Mouse (Mus musculus) testis, postnatal 14 days (tissue): ENCODE data around the gene Arl10.

Source experiments
- DNase-seq: peaks from one replicate; pipeline ENCODE4 v3.0.0; 2021; ENCODE audit warnings: low spot score

Gene Arl10

DNA sequence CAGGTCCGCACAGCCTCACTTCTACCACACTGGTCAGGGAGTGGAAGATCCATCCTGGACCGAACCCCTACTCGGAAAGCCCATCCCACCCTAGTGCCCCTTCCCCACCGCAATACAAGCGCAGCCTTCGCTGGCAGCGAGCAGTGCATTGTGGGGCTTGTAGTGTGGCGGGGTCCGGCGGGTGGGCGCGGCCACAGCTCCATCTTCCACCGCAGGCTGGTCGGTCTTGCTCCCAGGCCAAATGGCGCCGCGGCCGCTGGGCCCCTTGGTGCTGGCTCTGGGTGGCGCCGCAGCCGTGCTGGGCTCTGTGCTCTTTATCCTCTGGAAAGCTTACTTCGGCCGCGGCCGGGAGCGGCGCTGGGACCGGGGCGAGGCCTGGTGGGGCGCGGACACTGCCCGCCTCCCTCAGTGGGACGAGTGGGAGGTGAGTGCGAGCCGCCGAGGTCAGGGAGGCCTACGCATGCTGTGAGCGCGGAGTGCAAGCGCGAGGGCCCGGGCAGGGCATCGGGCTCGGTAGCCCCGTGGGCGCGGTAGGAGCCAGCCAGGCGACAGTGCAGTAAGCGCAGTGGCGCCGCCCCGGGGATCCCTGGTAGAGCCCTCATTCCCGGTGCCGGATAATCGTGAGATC, at the start of gene Arl10:
TSS of gene Arl10 (plus strand) at position 162 of the 628 bp plus-strand sequence.
- peak; percentile 79 for DNase-seq

DNA sequence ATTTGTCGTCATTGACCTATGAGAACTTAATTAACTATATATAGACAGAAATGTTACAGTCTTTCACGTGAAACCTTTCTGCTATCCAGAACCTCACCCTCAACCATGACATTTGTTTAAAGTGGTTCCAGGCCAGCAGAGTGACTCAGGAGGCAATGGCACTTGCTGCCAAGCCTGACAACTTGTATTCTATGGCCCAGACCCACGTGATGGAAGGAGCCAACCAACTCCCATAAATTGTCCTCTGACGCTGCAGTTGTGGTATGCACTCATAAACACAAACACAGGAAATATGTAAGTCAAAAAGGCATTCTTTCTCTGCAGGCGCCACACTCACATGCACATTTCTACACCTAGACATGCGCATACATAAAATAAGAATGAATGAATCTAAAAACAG, 47.7 kb upstream of the Arl10 start:
- DNase-seq = no peak

DNA sequence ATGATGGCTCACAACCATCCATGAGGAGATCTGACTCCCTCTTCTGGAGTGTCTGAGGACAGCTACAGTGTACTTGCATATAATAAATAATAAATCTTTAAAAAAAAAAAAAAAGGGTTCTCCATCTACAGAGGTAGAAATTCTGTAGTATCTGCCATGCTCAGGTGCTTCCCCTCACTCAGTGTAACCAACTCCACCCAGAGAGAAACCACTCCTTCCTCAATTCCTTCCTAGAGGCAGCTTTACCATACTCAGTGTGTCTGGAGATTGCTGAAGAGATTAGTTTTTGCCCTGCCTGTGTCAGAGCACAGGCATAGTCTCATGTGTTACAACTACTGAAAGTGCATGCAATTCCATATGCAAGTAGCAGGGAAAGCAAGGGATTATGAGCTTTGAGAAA, 42.7 kb upstream of the Arl10 start:
- no peak for DNase-seq

DNA sequence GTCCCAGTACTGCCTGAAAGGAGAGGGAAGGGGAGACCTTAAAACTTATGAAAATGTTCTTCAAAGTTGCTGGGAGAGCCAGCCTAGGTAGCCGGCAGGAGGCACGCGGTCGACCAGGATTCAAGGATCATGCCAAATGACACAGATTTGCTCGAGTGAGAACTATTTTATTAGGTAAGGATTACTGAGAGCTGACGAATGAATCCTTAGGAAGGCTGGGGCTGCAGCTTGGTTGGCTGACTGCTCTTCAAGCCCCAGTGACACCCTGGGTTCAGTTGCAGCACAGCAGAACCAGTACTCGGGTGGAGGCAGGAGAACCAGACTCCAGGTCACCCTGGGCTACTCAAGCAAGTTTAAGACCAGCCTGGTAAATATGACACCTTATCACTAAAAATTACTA, 26.8 kb upstream of the Arl10 start:
- DNase-seq = no peak

DNA sequence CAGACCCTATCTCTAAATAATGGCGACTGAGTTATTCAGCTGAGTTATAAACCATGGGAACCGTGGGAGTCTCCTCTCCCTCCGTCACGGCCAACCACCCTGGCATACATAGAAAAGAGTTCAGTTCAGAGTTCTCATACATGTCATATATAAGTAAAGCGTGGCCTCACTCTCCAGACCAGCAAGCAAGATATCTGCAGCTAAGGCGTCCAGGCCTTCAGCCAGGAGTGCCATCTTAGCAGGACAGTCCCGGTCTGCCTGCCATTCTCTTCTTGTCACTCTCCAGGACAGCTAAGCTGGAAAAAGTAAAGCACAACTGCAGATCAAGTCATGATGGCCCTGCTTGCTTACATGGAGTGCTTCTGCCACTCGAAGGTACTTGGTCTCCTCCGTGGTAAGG, 18.6 kb upstream of the Arl10 start:
- DNase-seq = no peak

DNA sequence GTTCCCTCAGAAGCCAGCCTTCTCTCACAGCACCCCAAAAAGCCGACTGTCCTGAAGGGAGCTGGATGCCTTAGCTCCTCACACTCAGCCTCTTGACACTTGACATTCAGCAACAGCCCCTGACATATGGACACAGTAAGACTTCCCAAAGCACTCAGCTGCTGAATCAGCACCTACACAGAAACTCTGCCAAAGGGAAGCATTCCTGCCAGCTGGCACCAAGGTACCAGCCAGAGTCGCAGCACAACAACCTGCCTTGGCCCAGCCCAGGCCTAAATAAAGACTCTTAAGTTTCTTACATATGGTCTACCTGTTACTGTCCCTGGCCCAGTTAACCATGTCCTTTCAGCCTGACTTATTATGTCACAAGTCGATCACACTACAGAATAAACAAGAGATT, 18.0 kb upstream of the Arl10 start:
- DNase-seq = no peak

DNA sequence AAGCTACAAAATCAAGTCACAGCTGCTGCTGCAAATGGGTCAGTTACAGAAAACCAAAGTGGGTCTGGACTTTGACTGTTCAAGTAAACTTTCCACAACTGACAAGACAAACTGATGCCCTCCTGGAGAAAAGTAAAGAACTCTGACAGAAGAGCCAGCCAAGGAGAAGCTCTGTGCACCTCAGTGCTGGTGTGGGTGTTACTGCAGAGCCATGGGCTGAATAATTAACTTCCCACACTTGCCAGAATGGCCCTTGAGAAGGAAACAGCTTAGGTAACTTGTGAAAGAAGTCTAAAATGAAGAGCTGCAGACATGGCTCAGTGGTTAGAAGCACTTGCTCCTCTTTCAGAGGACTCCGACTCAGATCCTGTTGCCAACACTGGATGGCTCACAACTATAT, 17.2 kb upstream of the Arl10 start:
- DNase-seq = no peak

DNA sequence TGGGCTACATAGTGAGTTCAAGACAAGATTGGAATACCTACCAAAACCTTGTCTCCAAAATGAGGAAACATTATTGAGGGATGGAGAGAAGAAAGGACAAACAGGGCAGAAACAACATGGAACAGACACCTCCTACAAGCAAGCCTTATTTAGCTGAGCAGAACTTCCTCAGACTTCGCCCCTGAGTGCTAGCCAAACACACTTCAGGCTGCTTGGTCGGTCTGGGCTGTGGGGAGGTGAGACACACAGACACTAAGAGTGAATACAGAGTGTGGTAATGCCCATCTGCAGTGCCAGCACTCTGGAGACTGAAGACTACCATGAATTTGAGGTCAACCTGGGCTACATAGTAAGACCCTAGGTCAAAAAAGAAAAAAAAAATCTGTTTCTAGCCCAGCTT, 15.2 kb upstream of the Arl10 start:
- no peak for DNase-seq

DNA sequence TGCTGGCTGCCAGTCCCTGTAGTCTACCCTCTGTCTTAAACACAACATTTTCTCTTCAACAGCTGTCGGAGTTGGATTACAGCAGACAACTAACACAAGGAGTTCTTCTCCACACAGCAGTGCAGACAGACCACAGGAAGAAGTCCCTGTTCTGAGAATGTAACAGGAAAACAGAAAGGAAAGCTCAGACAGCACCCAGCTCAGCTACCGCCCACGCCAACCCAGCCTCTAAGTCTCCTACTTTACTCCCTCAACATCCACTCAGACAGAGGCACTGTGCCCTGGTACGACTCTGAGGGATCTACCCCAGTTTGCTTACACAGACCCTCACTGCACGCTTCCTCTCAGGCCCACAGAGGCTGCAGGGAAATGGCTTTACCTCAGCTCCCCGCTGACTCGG, 14.2 kb upstream of the Arl10 start:
- no peak for DNase-seq

DNA sequence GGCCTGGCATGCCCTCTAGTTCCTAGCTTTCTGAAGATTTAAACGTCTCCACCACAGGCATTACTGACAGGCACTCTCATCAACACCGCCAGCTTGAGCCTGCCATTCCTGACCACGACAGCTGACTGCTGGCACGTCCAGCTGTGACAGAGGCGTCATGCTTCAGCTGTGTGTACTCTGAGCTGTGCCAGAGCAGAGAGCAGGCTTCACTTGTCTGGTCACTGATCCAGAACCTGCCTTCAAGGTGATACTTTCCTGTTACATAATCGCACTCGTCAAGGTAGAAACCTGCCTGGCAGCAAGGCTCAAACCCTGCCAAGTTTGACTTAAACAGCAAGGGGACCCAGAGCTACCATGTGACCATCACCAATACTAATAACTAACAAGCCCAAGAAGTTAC, 12.3 kb upstream of the Arl10 start:
- DNase-seq = no peak

DNA sequence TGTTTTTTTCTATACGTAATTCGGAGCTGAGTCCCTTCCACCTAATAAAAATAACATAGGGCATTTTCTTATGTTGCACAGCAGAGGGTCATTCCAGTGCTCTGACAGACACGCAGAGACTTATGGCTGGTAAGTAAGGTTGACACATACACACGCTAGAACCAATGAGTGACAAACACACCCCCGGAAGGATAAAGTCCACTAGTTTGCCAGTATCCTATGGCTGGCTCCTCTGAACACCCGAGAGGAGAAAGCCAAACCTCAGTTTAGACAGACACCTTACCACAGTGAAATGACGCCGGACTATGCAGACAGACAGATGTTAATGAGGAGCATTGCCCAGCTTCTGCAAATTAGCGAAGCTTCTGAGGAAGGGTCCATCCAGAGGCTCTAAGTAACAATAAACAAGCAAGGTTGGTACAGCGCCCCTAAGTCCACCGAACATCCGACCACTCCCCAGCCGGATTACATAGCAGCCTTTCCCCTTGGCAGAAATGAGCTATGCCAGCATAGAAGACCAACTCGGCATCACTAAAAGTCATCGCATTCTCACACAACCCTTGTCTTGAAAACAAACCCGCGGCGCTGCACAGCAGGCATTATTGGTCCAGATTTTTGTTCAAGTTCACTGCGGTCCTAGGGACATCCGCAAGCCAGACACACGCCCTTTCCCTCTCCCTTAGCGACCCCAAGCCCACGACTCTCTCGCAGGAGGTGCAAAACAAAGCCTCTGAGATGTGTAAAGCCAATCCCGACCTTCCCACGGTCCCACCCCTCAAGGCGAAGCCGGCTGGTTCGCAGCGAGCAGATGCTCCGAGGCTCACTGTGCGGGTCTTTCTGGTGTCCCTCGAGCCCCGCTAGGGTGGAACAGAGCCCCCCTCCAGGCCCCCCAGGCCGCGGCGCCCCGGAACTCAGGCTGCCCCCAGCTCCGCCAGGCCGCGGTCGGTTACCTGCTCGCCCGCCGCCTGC, 10.3 kb upstream of the Arl10 start:
- no peak for DNase-seq

DNA sequence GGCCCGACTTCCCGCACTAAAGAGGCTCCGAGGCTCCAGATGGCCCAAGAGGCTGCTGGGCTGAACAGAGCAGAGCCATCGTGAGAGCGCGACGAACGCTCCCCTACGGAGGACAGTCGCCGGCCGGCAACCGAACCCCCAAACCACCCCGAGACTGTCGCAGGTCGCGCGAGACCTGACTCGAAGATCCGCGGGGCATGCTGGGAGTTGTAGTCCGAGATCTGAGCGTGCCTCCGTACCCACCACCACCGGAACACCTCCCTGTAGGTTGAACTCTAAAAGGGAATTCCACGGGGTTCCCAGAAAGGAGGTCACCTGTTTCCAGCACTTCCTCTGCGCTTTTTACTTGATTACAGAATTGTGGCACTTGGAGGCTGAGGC, 9.6 kb upstream of the Arl10 start, which contains the start of gene 4833439L19Rik:
TSS of gene 4833439L19Rik (minus strand) at position 235 of the 381 bp plus-strand sequence.
- DNase-seq = peak; percentile 92

DNA sequence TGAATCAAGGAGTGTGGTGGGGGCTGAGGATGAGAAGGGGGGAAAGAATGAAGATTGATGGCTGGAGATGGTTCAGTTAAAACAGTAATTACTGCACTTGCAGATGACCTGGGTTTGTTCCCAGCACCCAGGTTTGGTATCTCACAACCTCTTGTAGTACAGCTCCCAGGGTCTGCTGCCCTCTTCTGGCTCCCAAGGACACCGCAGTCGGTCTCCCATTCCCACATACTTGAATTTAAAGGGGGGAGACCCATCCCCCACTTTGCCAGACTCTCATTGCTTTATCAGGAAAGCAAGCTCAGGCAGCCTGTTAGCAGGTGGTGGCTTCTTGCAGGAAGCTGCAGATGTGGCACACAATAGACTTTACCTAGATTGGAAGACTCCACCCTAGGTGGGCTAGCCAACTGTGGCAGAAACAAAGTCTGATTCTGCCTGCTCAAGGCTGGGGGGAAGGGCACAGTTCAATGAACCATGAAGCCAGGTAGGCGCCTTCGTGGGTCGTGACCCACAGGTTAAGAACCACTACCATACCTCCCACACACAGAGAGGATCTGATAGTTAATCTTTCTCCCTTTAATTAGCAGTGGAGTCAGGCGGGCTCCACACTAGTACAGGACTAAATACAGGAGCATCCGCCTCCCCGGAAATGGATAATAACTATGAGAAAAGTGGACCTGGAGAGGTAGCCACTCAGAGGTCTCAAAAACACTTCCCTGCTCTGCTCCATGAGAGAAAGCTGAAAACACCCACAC, 9.0 kb upstream of the Arl10 start:
- peak; percentile 56 for DNase-seq

DNA sequence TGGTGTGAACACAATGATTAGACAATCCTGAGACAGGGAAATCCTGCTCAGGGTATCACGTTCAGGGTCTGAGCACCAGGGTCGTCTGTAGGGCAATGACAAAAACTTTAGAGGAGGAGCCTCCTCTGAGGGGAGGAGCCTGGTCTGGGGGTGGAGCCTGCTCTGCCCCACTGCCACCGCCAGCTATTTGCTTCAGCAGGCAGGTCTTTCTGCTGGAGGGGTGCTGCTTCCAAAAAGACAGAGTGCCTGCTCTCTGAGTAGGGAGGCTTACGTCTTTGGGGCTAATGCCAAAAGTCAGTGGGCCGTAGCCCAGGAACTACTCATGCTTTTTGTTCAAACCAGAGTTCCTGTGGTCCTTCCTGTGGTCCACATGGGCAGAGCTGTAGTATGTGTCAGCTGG, 6.4 kb upstream of the Arl10 start:
- no peak for DNase-seq

DNA sequence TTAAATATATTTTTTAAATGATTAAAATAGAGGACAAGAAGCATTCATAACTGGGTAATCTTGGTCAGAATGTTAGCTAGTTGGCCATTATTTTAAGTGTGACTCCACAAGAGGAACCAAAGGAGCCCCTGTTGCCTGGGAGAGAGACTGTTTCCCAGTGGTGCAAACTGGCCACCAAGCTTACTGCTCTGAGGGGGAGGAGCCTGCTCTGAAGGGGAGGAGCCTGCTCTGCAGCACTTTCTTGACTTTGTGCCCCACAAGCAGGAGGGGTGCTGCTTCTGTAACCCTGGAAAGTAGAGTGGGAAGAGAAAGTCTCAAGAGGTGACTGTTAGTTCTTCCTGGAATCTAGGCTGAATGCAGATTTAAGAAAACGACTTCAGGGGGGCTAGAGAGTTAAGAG, 5.5 kb upstream of the Arl10 start:
- no peak for DNase-seq

DNA sequence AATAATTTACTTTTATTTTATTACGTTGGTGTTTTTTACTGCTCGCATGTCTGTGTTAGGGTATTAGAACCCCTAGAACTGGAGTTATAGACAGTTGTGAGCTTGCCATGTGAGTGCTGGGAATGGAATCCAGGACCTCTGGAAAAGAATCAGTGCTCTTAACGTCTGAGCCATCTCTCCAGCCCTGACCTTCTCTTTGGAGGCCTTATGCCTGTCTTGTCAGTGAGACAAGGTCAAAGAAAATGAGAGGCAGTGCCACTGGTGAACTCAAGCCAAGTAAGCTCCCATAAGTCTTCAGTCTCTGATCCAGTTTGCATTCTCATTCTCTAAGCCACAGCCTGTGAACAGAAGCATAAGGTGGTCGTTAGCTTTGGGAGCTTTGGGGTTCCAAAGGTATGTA, 4.1 kb upstream of the Arl10 start:
- DNase-seq = no peak

DNA sequence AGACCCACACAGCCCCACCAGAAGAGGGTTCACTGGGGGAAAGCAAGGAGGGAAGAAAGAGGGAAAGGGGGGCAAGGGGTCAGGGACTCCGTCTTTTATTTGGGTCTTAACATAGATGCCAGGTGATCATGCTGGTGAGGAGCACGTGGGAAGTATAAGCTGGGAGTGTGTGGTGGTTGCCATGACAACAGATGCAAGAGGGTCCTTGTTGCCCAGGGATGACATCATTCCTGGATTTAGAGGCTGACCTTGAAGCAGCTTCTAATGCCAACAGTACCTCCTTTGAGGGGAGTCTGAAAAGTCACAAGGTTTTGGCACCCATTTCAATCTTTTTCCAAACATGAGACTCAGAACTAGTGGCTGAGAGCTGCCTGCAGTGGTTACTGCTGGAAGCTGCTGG, 3.2 kb upstream of the Arl10 start:
- DNase-seq = no peak

DNA sequence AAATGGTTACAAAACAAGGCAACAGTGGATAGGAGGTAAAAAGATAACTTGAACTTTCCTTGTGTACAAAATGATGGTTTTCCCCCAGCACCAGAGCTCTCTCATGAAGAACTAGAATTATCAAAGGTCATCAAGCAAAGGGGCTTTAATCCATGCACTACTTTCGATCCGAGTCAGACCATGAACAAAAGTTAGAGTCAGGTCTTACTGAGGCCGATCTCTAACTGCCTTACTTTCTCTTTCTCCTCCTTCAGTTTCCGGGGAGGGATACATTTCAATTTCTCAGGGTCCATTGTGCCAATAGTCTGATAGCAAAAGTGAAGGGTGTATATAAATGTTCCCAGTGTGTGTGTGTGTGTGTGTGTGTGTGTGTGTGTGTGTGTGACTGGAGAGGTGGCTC, 2.2 kb upstream of the Arl10 start:
- DNase-seq = no peak

DNA sequence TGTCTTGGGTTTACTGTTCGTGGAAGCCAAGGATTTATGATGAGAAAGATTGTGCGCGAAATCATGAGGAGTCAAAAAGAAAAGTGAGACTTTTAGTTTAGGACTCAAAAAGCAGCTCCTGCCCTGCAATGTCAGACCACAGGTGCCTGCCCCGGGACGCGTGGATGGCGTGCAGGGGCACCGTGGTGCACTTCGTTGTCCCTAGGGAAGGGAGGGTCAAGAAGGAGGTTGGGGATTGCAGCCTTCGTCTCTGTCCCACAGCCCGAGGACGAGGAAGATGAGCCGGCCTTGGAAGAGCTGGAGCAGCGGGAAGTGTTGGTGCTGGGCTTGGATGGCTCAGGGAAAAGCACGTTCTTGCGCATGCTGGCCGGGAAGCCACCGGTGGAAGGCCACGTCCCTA, 674 bp downstream of the Arl10 start:
- DNase-seq = no peak

DNA sequence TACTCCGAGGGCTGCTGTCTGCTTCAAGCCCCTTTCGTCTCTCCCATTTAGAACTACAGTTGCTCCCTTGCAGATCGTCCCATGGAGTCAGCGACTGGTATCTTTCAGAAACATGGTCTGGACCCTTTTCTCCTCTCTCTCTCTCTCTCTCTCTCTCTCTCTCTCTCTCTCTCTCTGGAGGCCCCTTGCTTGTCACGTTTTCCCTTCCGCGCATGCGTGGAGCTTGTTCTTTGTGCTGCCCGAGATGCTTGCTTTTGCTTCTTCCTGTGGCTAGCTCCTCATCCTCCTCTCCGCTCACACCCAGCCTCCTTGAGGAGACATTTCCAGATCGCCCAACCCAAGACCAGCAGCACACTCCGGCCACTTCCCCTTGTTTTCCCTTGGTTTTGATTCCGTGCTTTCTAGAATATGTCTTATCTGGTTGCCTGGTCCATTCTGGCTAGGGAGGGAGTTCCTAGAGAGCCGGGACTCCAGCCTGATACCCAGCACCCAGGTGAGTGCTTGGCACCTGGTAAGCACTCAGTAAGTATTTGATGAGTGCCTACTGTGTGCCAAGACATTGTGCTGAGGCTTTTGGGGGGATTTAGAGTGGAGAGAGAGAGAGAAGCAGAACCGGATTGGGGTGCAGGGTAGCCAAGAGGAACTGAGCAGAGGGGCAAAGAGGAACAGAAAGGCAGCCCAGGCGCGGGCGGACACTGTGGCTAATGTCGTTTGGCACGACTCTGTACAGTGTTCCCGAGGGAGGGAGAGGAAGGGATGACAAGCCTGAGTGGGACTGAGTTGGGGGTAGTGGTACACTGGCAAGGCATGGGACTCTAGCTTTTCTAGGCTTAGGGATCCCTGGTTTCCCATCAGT, 3.1 kb downstream of the Arl10 start:
- no peak for DNase-seq

DNA sequence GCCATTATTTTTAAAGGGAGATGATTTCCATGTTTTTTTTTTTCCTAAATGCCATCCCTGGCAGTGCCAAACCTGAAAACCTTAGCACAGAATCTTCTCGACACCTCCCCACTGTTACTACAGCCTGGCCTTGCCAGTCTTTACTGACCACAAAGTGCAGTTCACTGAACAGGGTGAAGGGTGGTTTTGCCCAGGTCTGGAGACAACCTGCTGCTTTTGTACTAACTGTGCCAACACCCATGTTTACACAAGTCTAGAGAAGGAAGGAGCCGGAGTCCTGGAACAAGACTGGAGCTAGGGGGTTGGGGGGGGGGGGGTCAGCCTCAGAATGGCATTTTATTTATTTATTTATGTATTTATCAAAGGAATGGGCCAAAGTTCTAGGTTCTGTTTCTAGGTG, 6.6 kb downstream of the Arl10 start:
- DNase-seq = no peak

DNA sequence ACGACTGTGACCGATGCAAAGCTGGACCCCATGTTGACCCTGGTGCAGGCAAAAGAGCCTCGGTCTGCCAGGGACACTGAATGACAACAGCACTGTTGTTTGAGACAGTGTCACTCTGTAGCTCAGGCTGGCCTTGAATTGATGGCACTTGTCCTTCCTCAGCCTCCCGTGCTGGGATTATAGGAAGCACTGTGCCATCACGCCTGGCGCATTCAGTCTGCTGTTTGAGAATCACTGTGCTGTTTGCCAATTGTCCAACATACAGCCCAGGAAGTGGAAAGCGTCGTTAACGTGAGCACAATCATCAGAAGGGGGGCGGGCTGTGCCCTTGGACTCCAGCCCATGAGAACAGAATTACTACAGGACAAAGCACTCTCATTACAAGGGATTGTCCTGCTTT, 7.3 kb downstream of the Arl10 start:
- no peak for DNase-seq
